Mouse (Mus musculus): ENCODE measurements around the gene Lrrc8d.

GRCm38 (mm10) chr5:105757978-105758377 lies 58.2 kb downstream of the Lrrc8d start:
- TF ChIP-seq CTCF (IDR thresholded peaks at IDR 0.05 in 2 of 3, conservative IDR thresholded peaks at IDR 0.05 in 1 of 3; ENCODE audit: control insufficient read depth in 1 of 3, insufficient read depth in 1 of 3, low read depth in 2 of 3, low read length in 3 of 3, poor library complexity in 1 of 3, severe bottlenecking in 1 of 3) = no peak
- no peak for TF ChIP-seq EP300 (IDR thresholded peaks at IDR 0.05; ENCODE audit: low read depth in 1 of 2, low read length in 2 of 2)
- TF ChIP-seq USF2 (IDR thresholded peaks at IDR 0.05; ENCODE audit: borderline replicate concordance in 1 of 2, insufficient read depth in 1 of 2, low read depth in 1 of 2, low read length in 2 of 2) = no peak
- no peak for TF ChIP-seq MEF2A (IDR thresholded peaks at IDR 0.05; ENCODE audit: extremely low read depth, insufficient replicate concordance, low read depth, low read length, poor library complexity, severe bottlenecking)
- TF ChIP-seq POLR2A (IDR thresholded peaks at IDR 0.05; ENCODE audit: control insufficient read depth in 1 of 2, insufficient read depth in 1 of 2, low read depth in 1 of 2, low read length in 2 of 2, poor library complexity in 1 of 2) = no peak
- TF ChIP-seq NRF1 (IDR thresholded peaks at IDR 0.05; ENCODE audit: insufficient read depth, low read depth, low read length, poor library complexity, severe bottlenecking) = no peak
- no peak for TF ChIP-seq JUND (IDR thresholded peaks at IDR 0.05; ENCODE audit: low read depth, low read length)
- TF ChIP-seq SIN3A (IDR thresholded peaks at IDR 0.05; ENCODE audit: low read length) = no peak
- no peak for TF ChIP-seq SMC3 (IDR thresholded peaks at IDR 0.05; ENCODE audit: low read depth, low read length)
- TF ChIP-seq TBP (IDR thresholded peaks at IDR 0.05; ENCODE audit: low read depth, low read length) = no peak
- no peak for TF ChIP-seq ZC3H11A (IDR thresholded peaks at IDR 0.05; ENCODE audit: low read depth, low read length)
- no peak for TF ChIP-seq GATA1 (IDR thresholded peaks at IDR 0.05; ENCODE audit: low read depth, low read length)
- TF ChIP-seq ZMIZ1 (IDR thresholded peaks at IDR 0.05; ENCODE audit: low read depth, low read length) = no peak

Data from MEL (cell line).